Mouse (Mus musculus) urinary bladder, postnatal 25 days (tissue): ENCODE data around the gene Cacng6.

Experiments
- DNase-seq: peaks from one replicate; pipeline ENCODE4 v3.0.0; 2022; ENCODE audit warnings: low spot score

Gene Cacng6

GRCm38 (mm10) chr7:3468614-3469013 lies 44.6 kb downstream of the Cacng6 start:
- DNase-seq = no peak

- DNase-seq = no peak
Measured at GRCm38 (mm10) chr7:3472774-3473173, 48.8 kb downstream of the Cacng6 start.

DNA sequence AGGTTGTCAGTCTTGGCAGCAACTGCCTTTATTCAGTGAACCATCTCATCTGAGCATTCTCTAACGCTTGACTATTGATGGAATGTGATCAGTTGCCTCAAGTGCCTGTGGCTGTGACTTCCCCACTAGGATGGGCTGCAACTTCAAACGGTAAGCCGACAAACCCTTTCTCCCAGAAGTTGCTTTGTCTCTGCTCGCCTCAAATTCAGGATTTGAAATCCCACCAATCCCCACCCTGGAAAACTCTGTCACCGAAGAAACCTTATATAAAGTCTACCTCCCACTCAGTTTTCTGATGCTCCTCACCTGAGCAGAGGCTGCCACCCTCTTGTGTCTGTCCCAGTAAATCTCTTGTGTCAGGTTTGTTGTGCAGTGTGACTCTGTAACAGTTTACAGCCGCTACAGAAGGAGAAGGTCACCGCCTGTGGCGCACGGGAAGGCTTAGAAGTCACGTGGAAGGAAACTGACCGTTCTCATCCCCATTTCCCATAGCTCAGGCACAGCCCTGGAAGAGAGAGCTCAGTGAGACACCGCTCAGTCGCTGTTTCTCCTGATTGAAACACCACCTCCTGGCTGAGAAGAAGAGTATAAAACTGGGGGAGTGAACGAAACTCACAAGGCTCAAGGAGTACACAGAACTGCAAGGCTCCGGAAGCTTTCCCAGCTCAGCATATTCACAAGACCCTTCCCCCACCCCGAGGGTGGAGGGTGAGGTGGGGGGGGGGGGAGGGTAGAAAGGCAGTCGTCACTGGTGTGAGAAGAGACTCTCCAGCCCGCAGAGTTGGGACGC lies 50.5 kb downstream of the Cacng6 start:
- no peak for DNase-seq

- no peak for DNase-seq
Measured at GRCm38 (mm10) chr7:3476728-3477127, 52.7 kb downstream of the Cacng6 start.

DNA sequence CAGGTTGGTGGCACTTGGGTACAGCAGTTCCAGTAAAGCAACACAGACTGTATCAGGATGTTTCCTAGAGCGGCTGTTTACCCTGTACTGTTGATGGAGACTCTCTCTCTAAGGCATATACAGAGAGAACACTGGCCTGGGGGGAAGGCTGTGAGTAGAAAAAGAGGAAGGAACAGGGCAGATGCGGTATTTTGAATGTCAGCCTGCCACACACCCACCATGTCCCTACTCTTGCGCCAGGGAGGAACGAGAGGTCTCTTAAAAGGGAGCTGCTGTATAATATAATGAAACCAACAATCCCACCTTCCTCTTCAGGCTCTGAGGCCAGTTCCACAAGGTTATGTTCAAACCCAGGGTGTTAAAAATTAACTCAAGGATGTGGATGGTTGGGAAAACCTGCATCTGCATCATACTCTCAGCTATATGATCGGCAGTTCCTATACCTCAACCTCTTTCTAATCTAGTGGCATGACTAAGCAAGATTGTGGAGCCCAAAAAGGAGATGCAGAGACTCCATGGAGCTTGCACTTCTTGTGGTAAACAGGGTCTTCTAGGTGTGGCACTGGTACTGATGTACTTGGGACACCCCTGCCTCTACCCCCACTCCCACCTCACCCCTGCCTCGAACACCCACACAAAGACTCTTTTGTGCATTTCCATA lies 58.1 kb downstream of the Cacng6 start:
- DNase-seq = no peak
